Mouse (Mus musculus) left cerebral cortex, postnatal 25 days (tissue): ENCODE measurements around the gene Cwf19l1. TPM values are rescaled to one million over a fixed set of nuclear protein-coding genes. Genes with fewer than 3 reads are reported as not detected.
"Not testable (repeated sequence)": the region's sequence is repeated elsewhere in the genome, so short reads cannot be mapped to it uniquely, and the experiment has no call there.

ENCODE experiments used
- DNase-seq, 2 experiments: peaks; one replicate each; pipeline ENCODE4 v3.0.0; 2022; ENCODE audit warnings: low spot score in 2 of 2, mixed read lengths in 1 of 2
- intact Hi-C: fragments of 180-260 bp; cut with DNase I; formaldehyde crosslinking; loops from one replicate; pipeline ENCODE4 v1.15.1; 2025
- total RNA-seq, 2 experiments: library from RNA; stranded (reverse); gene quantifications; 2 replicates each; pipeline ENCODE4 v1.2.3; 2021

Cwf19l1 gene
- total RNA-seq, 2 experiments from 2014 or later, result 17.5 to 18.2 TPM

- intact Hi-C loops, result no loop called here
- DNase-seq, result no peak
These were observed 14.5 kb downstream of the Cwf19l1 start for GRCm38 (mm10) chr19:44121137-44121536.

DNA sequence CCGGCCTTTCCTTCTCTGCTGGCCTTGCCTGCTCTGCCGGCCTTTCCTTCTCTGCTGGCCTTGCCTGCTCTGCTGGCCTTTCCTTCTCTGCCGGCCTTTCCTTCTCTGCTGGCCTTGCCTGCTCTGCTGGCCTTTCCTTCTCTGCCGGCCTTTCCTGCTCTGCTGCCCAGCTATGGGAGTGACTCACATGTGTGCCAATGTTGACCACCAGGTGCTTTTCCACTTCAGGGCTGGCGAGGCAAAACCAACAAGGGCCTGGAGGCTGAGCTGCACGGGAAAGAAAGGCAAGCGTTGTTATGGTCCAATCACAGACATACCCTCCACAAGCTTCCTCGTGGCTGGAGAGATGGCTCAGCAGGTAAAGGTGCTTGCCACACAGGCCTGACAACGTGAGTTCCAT, 15.0 kb downstream of the Cwf19l1 start:
- DNase-seq, intact Hi-C loops: not testable (repeated sequence)

DNA sequence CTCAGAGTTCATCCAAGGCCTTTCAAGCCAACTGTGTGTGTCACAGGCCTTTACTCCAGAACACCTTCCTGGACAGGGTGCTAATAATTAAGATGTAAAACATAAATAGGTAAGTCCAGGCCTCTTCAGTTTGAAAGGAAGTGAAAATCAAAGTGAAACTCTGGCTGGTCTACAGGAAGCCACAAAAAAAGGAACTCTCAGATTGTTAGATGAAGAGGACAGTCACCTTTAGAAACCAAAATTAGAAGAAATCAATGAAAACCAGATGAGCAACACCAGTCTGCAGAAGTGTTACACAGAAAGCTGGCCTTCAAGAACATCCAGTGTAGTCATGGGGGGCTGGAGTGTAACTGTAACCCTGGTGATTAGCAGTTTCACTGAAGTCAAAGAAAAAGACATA, 17.9 kb downstream of the Cwf19l1 start:
- no peak for DNase-seq
- intact Hi-C loops, result no loop called here

DNA sequence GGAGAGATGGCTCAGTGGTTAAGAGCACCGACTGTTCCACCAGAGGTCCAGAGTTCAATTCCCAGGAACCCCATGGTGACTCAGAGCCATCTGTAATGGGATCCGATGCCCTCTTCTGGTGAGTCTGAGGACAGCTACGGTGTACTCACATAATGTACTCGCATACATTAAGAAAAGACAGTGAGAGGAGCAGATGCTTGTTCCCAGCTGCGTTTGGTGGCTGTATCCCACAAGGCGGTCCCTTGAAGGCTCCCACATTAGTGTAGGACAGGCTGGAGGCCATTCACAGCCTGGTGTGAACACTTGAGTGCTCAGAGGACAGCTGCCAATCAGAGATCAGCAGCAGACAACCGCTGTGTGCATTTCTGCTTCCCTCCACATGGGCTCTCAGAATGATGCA, 24.0 kb downstream of the Cwf19l1 start:
- DNase-seq, result peak in 1 of 2 experiments; percentile 24
- intact Hi-C loops, result loop anchor here (5.0 kb wide), 1 partner anchor 279 kb away; no protein-coding TSS in a partner anchor

DNA sequence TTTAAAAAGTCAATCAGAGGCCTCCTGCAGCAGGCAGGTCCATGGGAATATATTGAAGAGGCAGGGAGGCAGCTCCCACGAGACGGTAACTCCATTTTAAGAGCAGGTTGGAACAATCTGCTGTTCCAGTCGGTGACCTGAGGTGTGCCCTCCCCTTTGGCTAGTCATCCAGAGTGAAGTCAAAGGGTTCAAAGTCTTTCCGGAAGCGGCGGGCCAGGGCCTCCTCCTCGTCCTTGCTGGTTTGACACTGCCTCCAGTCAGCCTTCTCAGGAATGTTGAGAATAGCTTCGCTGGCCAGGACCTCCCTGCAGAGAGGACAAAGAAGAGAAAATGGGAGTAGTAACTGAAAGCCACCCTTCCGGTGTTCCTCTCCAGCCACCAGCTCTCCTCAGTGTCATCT, 25.3 kb downstream of the Cwf19l1 start:
- DNase-seq, result no peak
- intact Hi-C loops, result loop anchor here (5.0 kb wide), 1 partner anchor 278 kb away; no protein-coding TSS in a partner anchor

GRCm38 (mm10) chr19:44108996-44109395, 26.7 kb downstream of the Cwf19l1 start:
- intact Hi-C loops, result no loop called here
- no peak for DNase-seq

GRCm38 (mm10) chr19:44107661-44108521, 27.8 kb downstream of the Cwf19l1 start:
- no peak for DNase-seq
- intact Hi-C loops, result loop anchor here (2.0 kb wide), 1 partner anchor 355 kb away; the partner anchor contains the start of genes Cox15 and Cutc

GRCm38 (mm10) chr19:44106831-44107660, 28.6 kb downstream of the Cwf19l1 start, which contains the start of gene Chuk:
Gene Chuk (minus strand): TSS chr19:44107480.
- DNase-seq, result peak; percentile 96
- intact Hi-C loops, result loop anchor here (2.0 kb wide), 1 partner anchor 354 kb away; the partner anchor contains the start of genes Cox15 and Cutc

DNA sequence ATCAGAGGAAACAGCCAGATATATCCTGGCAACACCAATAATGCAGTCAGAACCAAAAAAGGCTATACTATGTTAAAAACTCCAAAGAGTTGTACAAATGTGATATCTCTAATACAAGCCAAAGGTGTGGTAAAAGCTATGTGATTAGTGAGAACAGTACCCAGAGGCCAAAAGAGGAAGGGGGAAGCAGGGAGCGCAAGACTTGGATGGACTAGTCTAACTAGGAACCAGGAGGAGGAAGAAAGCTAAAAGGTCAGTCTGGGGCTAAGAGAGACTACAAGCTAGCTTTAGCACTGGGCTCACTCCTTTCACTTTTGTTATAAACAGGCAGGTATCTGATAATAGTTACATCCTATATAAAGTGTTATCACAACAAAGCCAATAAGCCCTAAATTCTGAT, 31.3 kb downstream of the Cwf19l1 start:
- DNase-seq, result no peak
- intact Hi-C loops, result no loop called here

DNA sequence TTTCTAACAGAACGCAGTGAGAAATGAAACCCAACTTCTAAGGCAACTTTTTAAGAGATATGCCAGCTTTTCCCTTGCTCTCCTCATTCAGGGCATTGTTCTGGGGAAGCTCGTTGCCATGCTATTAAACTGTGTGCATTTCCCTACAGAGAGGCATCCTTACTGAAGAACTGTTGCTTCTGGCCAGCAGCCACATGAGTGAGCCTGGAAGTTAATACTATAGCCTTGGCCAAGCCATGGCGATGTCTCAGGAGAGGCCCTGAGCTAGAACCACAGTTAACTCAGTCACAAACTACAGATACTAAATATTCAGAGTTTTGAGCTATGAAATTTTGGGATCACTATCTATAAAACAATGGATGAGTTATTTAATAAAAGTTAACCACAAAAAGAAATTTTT, 32.7 kb downstream of the Cwf19l1 start:
- intact Hi-C loops, result no loop called here

DNA sequence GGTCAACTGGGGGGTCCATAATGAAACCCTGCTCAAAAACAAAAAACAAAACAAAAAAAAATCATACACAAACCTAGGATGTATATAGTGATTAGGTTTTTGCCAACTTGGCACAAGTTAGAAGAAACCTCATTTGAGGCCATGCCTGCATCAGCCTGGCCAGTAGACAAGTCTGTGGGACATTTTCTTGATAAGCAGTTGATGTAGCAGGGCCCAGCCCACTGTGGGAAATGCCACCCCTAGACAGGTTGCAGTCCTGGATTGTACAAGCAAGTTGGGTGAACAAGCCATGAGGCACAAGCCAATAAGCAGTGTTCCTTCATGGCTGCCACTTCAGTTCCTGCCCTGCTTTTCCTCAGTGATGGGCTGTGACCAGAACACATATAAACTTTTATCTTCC, 34.8 kb downstream of the Cwf19l1 start:
- DNase-seq, result no peak
- intact Hi-C loops, result no loop called here

More for the DNA sequence above, 32.7 kb downstream of the Cwf19l1 start:
- no peak for DNase-seq

DNA sequence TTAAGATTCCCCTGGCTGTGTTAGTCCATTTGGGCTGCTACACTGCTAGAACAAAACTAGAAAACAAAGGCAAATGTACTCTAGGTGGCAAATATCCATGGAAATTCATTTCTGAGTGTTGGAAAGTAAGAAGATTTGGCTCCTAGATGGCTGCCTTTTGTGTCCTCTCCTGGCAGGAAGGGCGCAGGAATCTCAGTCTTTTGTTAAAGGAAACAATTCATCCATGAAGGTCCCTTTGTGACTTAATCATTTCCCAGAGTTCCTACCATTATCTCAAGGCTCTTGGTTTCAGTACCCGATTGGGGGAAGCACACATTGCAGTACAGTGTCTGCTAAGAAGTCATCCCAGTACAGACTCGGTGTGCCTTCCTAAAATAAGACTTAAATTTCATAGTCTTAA, 49.4 kb downstream of the Cwf19l1 start:
- intact Hi-C loops, result no loop called here
- DNase-seq, result no peak

GRCm38 (mm10) chr19:44080920-44081319, 54.8 kb downstream of the Cwf19l1 start:
- intact Hi-C loops, result no loop called here
- DNase-seq, result peak in 1 of 2 experiments; percentile 53

- intact Hi-C loops, result no loop called here
- peak in 1 of 2 experiments; percentile 55 for DNase-seq
These were observed 55.7 kb downstream of the Cwf19l1 start for GRCm38 (mm10) chr19:44080023-44080422.

- no peak for DNase-seq
- intact Hi-C loops, result no loop called here
These were observed 58.7 kb downstream of the Cwf19l1 start for GRCm38 (mm10) chr19:44077024-44077423.

DNA sequence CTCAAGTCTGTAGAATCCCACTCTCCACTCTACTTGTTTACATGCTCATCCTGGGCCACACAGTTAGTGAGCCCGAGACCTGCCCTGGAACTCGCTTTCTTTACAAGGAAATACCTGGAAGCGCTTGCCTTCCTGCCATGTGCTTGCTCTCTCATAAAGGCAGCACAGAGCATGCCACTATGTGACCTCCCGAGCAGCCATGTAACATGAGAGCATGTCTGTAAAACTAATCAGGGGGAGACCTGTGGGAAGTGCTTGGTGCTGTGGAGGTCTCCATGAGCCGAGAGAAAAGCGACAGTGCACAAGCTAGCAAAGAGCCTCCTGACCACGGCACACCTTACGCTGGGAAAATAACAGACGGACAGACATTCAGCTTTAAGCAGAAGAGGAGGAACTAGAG, 59.2 kb downstream of the Cwf19l1 start:
- intact Hi-C loops, result no loop called here

DNA sequence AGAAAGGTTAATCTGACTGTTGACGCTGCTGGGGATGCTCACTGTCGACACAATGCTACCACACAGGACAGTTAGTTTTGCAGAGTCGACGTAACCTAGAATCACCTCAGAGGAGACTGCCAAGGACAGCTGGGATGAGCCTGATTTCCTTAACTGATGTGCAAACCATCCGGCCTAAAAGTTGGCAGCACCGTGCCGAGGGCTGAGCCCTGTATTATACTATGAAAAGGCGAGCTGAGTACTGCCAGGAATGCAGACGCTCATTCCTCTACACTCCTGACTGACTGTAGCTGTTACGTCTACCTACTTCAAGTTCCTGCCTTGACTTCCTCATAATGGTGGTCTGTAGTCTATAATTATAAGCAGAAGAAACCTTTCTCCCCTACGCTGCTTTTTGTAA, 60.7 kb downstream of the Cwf19l1 start:
- no peak for DNase-seq
- intact Hi-C loops, result no loop called here

More for the DNA sequence above, 59.2 kb downstream of the Cwf19l1 start:
- DNase-seq, result no peak

GRCm38 (mm10) chr19:44071166-44071565, 64.5 kb downstream of the Cwf19l1 start:
- DNase-seq, result no peak
- intact Hi-C loops, result no loop called here

GRCm38 (mm10) chr19:44069914-44070232, 65.8 kb downstream of the Cwf19l1 start:
- intact Hi-C loops, result no loop called here
- no peak for DNase-seq

DNA sequence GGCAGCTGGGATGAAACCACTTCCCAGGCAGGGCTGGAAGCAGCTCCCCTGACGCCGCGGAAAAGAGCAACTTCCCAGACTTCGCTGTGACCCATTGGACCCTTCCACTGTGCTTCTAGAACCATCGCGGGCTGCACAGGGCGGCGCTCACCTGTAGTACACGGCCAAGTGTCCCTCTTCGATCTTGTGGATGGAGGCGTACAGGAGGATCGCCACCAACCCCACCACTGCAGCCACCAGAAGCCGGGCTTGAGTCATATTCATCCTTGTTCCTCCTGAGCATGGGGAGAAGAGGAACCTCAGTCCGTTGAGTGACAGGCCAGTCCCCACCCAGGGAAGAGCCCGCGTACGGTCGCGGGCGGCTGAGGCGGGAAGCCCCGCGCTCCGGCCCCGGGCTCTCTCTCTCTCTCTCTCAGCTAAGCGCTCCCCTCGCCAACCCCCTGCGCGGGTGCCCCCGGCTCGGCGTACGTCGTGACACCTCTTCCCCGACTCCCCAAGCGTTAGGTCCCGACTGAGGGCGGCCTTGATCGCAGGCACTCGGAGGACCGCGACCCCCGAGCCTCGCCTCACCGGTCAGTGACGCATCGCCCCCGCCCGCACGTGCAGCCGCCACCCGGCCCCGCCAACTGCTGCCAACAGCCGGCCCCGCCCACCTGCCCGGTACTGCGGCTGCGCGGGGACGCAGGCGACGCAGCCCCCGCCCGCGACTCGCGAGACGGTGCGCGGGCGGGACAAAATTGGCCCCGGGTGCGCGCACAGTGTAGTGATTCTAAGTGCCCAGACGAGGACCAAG, 66.4 kb downstream of the Cwf19l1 start, which contains the start of gene Erlin1:
Gene Erlin1 (minus strand): TSS at position 665 of the 793 bp plus-strand sequence.
- DNase-seq, result peak; percentile 90 to 93
- intact Hi-C loops, result no loop called here
